Mouse (Mus musculus) limb, embryonic 15.5 days (tissue): Measurements from ENCODE around the gene Rpap1. TPM values are rescaled to one million over a fixed set of nuclear protein-coding genes. Genes with fewer than 3 reads are reported as not detected.

Experiments
- ATAC-seq: fragments of 200-750 bp; cut with Nextera tagmentation; 2 replicates; pipeline ENCODE4 v1.8.0; 2017; ENCODE audit warnings: low read depth, moderate TSS enrichment; ENCODE audit not compliant: insufficient number of reproducible peaks, low FRiP score, low TSS enrichment
- H3K27ac ChIP-seq: fragments of 300-500 bp; sonication (generic); 2 replicates; pipeline ENCODE4 v1.5.1; 2015; ENCODE audit warnings: moderate library complexity, mild to moderate bottlenecking, inconsistent platforms
- H3K27me3 ChIP-seq: fragments of 300-500 bp; sonication (generic); 2 replicates; pipeline ENCODE4 v1.6.1; 2015; ENCODE audit warnings: inconsistent platforms
- H3K36me3 ChIP-seq: fragments of 300-500 bp; sonication (generic); 2 replicates; pipeline ENCODE4 v1.6.1; 2015; ENCODE audit warnings: inconsistent platforms
- H3K4me1 ChIP-seq: fragments of 300-500 bp; sonication (generic); 2 replicates; pipeline ENCODE4 v1.6.1; 2015; ENCODE audit warnings: inconsistent platforms
- H3K4me2 ChIP-seq: fragments of 300-500 bp; sonication (generic); 2 replicates; pipeline ENCODE4 v1.6.1; 2015; ENCODE audit warnings: mild to moderate bottlenecking, inconsistent platforms
- H3K4me3 ChIP-seq: fragments of 300-500 bp; sonication (generic); 2 replicates; pipeline ENCODE4 v1.5.1; 2015; ENCODE audit warnings: mild to moderate bottlenecking, inconsistent platforms
- H3K9ac ChIP-seq: fragments of 300-500 bp; sonication (generic); 2 replicates; pipeline ENCODE4 v1.6.1; 2015; ENCODE audit warnings: inconsistent platforms
- H3K9me3 ChIP-seq: fragments of 300-500 bp; sonication (generic); 2 replicates; pipeline ENCODE4 v1.6.1; 2016; ENCODE audit warnings: inconsistent platforms
- WGBS: fragments of 180-500 bp; shearing (Covaris S2); methylation state at CpG from one replicate; pipeline ENCODE4 v1.1.7; 2015; 5-methylcytosine and 5-hydroxymethylcytosine counted together
- polyA plus RNA-seq: library from polyadenylated mRNA; unstranded; fragments of >200 nt; fragmentation: Nextera tagmentation; extraction: Ambion mirVana; gene quantifications from 2 replicates; pipeline ENCODE4 v1.2.1, GENCODE M21; 2015

The Rpap1 gene
- 22.1 and 22.2 TPM in 2 replicates for polyA plus RNA-seq

DNA sequence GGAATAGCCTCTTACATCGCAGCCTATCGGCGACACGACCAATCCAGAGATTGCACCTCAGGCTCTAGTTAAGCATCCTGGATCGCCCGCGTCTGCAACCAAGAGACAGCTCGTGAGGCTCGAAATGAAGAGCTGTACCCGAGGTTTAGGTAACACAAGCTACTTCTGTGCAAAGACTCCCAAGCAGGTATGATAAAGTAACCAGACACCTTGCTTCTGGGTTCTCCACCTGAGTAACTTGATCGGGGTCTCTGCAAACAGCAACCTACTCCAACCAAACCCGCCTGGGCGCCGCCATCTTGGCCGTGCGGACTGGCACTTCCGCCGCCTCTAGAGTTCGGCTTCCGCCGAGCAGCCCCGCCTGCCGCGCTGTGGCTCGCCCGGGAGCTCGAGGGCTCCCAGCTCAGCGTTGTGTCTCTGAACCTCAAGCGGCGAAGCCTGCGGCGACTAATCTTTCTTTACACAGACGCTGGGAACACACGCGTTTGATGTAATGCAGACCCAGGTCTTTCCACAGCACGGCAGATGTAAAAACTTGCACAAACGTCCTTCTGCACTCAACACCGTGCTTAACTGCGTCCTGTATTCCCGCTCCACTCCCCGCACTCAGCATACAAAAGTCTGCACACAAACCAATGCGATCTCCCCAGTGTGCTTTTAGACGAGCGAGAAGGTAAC lies at the start of gene Rpap1:
Gene Rpap1 (minus strand): TSS at position 332 of the 678 bp plus-strand sequence.
- under 1% methylated on average over 44 of the region's 44 CpGs for WGBS
- Histone ChIP-seq H3K27ac (peak within 1 kb of the TSS; percentile 89), H3K36me3 (peaks cover 19% of the 10 kb centered on the region), H3K9ac (peak within 1 kb of the TSS; percentile 51), H3K4me1 (peaks cover 6% of the 10 kb centered on the region; the same call in 1 of the 2 replicates), H3K4me3 (peak within 1 kb of the TSS; percentile 67), H3K4me2 (peak within 1 kb of the TSS; percentile 75), H3K27me3 (no peaks in the 10 kb centered on the region), H3K9me3 (no peaks in the 10 kb centered on the region)
- peak; percentile 91 for ATAC-seq

DNA sequence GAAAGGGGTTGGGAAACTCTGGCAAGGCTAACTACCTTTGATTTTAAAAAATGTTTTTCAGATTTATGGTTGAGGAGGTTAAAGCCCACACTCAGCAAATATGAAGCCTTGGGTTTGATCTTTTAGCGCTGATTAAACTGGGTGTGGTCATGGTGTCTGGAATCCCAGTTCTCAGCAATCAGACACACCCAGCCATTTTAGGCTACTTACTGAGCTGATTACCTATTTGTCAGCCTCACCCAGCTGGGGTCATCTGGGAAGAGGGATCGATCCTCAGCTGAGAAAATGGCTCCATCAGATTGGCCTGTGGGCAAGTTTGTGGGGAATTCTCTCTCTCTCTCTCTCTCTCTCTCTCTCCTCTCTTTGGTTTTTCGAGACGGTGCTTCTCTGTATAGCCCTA lies 46.9 kb upstream of the Rpap1 start:
- no peak overlapping the region for H3K4me3 ChIP-seq
- WGBS = 83% methylated on average over 4 of the region's 4 CpGs
- no peak for ATAC-seq

DNA sequence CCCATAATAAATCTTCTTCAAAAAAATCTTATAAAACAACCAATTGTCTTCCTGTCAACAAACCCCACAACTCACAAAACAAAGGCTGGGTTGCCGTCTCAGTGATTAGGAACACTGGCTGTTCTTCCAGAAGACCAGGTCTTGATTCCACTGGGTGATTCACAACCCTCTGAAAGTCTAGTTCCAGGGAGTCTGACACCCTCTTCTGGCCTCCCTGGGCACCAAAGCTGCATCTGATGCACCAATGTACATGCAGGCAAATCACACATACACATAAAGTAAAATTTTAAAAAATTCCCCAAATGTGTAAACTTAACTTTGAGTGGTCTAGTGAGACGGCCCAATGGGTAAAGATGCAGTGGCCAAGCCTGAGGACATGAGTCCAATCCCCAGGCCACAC lies 43.2 kb upstream of the Rpap1 start:
- Histone ChIP-seq H3K4me2 (no peak overlapping the region), H3K4me3 (no peak overlapping the region), H3K4me1 (no peaks in the 10 kb centered on the region), H3K36me3 (no peaks in the 10 kb centered on the region), H3K27ac (no peak overlapping the region), H3K9ac (no peak overlapping the region), H3K9me3 (no peaks in the 10 kb centered on the region), H3K27me3 (no peaks in the 10 kb centered on the region)
- 64% methylated on average over 2 of the region's 2 CpGs for WGBS
- ATAC-seq = no peak

More for the DNA sequence above, 46.9 kb upstream of the Rpap1 start:
- Histone ChIP-seq H3K9me3 (no peaks in the 10 kb centered on the region), H3K27ac (no peak overlapping the region), H3K27me3 (no peaks in the 10 kb centered on the region), H3K4me1 (no peaks in the 10 kb centered on the region), H3K4me2 (no peak overlapping the region), H3K36me3 (no peaks in the 10 kb centered on the region), H3K9ac (no peak overlapping the region)

DNA sequence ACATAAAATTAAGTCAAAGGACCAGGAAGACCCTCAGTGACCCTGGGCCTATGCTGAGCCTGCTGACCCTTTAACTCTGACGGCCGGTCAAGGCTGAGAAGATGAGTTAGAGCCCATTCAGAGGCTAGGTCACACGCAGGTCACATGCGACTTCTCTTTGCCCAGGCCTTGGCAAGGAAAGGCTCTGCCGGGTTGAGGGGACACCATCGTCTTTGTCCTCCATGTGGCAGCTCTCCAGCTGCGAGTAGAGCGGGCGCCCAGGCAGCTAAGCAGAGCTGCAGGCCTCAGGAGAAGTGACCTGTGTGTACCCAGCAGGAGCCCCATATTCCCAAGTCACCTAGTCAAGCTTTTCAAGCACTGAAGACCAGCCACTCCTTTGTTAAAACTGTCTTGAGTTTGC lies 33.8 kb upstream of the Rpap1 start:
- Histone ChIP-seq H3K27ac (no peak overlapping the region), H3K4me3 (no peak overlapping the region), H3K9ac (no peak overlapping the region), H3K9me3 (no peaks in the 10 kb centered on the region), H3K4me2 (no peak overlapping the region), H3K36me3 (peaks cover 19% of the 10 kb centered on the region), H3K27me3 (no peaks in the 10 kb centered on the region), H3K4me1 (0 out of 2 replicates have a peak, but pooled peaks cover 3% of the 10 kb centered on the region)
- 85% methylated on average over 9 of the region's 9 CpGs for WGBS
- ATAC-seq = no peak

DNA sequence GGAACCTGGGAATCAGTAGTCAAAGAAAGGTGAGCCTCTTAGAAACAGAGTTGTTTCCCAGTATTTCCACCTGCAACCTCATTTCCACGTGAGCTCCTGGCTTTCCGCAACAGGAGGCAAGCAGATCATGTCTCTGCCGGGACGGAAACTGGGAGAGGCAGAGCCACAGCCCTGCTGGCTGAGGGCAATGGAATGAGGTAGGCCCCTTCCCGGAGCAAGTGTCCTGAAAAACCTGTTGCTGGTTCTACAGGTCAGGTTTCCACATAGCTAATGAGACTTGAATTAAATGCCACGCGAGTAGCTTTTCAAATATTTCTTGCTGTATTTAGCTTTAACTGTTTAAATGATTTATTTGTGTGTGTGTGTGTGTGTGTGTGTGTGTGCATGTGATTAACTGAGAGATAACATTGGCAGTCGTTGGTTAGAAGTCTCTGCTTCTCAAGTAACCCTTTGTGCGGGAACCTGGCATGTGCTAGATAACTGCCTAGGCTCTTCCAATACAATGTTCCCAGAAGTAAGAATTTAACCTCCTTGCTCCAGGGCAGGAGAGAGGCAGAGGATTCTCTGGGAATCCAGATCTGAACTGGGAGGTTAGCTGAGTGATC lies 31.4 kb upstream of the Rpap1 start:
- H3K4me1 ChIP-seq = peaks cover 7% of the 10 kb centered on the region; the same call in 1 of the 2 replicates
- H3K9me3 ChIP-seq = no peaks in the 10 kb centered on the region

DNA sequence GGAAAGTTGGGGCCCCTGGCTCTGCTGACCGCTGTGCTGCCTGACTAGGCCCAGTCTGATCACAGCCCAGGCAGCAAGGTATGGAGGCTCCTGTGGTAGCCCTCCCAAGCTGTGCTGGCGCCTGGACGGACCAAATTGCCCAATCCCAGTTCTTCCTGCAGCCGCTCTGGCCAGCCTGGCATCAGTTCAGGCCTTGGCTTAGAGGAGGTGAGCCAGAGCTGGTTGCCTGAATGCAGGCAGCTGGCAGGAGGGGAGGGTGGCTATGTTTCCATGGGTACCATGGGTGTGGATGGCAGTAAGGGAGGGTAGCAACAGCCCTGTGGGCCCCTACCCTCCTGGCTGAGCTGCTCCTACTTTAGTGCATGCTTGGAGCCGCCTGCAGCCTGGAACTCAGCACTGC lies 29.7 kb upstream of the Rpap1 start:
- no peaks in the 10 kb centered on the region for H3K9me3 ChIP-seq
- H3K9ac ChIP-seq = no peak overlapping the region
- H3K36me3 ChIP-seq = peaks cover 44% of the 10 kb centered on the region
- peaks cover 11% of the 10 kb centered on the region; the same call in 1 of the 2 replicates for H3K4me1 ChIP-seq
- no peaks in the 10 kb centered on the region for H3K27me3 ChIP-seq
- no peak for ATAC-seq
- no peak overlapping the region for H3K4me2 ChIP-seq
- H3K4me3 ChIP-seq = no peak overlapping the region
- 79% methylated on average over 5 of the region's 5 CpGs for WGBS
- no peak overlapping the region for H3K27ac ChIP-seq

More for the DNA sequence above, 31.4 kb upstream of the Rpap1 start:
- Histone ChIP-seq H3K27ac (peak overlapping the region; percentile 47; the same call in 1 of the 2 replicates), H3K9ac (no peak overlapping the region), H3K36me3 (peaks cover 27% of the 10 kb centered on the region), H3K27me3 (no peaks in the 10 kb centered on the region), H3K4me2 (no peak overlapping the region), H3K4me3 (no peak overlapping the region)
- WGBS = 43% methylated on average over 9 of the region's 9 CpGs
- no peak for ATAC-seq

DNA sequence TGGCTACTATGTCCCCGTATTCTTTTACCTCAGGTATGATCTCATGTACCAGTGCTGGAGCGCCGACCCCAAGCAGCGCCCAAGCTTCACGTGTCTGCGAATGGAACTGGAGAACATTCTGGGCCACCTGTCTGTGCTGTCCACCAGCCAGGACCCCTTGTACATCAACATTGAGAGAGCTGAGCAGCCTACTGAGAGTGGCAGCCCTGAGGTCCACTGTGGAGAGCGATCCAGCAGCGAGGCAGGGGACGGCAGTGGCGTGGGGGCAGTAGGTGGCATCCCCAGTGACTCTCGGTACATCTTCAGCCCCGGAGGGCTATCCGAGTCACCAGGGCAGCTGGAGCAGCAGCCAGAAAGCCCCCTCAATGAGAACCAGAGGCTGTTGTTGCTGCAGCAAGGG lies 29.3 kb upstream of the Rpap1 start:
- H3K4me2 ChIP-seq = no peak overlapping the region
- peaks cover 11% of the 10 kb centered on the region; the same call in 1 of the 2 replicates for H3K4me1 ChIP-seq
- no peak for ATAC-seq
- no peaks in the 10 kb centered on the region for H3K9me3 ChIP-seq
- H3K4me3 ChIP-seq = no peak overlapping the region
- peaks cover 48% of the 10 kb centered on the region for H3K36me3 ChIP-seq
- 91% methylated on average over 13 of the region's 13 CpGs for WGBS
- no peak overlapping the region for H3K27ac ChIP-seq
- no peak overlapping the region for H3K9ac ChIP-seq
- H3K27me3 ChIP-seq = no peaks in the 10 kb centered on the region

DNA sequence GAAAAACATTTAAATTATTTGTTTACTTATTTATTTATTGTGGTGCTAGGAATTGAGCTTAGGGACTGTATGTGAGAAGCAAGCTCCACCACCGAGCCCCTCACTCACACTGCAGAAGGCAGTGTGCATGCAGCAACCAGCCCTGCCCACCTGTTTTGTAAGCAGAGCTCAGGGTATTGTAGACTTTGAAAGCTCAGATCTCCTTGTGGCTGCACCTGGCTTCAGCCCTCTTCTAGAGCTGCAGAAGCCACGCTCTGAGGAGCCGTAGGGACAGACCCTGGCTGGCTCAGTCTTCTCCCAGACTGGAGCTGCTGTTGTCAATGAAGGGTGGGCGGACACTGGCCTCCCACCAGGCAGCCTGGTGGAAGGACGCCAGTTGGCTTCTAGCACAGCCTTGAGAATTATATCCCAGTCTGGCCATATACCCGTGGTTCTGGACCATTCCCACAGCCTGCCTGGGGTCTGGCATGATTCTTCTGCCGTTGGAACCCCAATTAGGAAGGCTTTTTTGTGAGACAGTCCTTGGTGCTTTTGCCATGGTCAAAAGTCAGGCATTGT lies 27.1 kb upstream of the Rpap1 start:
- no peak for ATAC-seq
- Histone ChIP-seq H3K36me3 (peaks cover 69% of the 10 kb centered on the region), H3K4me3 (no peak overlapping the region), H3K27me3 (no peaks in the 10 kb centered on the region), H3K4me2 (no peak overlapping the region), H3K4me1 (peaks cover 11% of the 10 kb centered on the region; the same call in 1 of the 2 replicates), H3K9me3 (no peaks in the 10 kb centered on the region), H3K9ac (no peak overlapping the region), H3K27ac (peak overlapping the region; percentile 23; the same call in 1 of the 2 replicates)
- WGBS = 30% methylated on average over 7 of the region's 7 CpGs

DNA sequence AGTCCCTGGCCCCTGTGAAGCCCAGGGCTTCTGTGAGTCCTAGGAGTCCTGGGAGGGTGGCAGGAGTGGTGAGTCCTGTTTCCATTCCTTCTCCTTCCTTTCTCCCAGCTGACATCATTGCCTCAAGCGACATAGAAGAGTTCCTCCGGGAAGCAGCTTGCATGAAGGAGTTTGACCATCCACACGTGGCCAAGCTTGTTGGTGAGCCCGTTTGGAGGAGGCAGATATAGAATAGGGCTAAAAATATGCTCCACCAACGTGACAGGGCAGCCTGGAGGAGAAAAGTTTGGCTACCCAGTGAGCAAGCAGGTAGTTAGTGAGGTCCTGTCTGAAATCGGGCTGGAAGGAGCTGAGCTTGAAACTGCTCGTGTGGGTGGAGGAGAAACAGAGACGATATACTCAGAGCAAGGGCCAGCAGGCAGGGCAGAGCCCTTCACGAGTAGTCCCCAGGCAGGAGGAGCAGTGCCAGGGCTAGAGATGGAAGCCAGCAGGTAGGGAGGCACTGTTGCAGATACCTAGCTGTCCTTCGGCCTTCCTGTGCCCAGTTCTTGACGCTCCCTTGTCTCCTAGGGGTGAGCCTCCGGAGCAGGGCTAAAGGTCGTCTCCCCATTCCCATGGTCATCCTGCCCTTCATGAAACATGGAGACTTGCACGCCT lies 24.3 kb upstream of the Rpap1 start:
- H3K27me3 ChIP-seq = no peaks in the 10 kb centered on the region
- ATAC-seq = no peak
- WGBS = 85% methylated on average over 14 of the region's 14 CpGs
- no peaks in the 10 kb centered on the region for H3K9me3 ChIP-seq
- H3K4me3 ChIP-seq = no peak overlapping the region
- no peak overlapping the region for H3K9ac ChIP-seq
- peaks cover 83% of the 10 kb centered on the region for H3K36me3 ChIP-seq
- H3K4me2 ChIP-seq = no peak overlapping the region
- H3K27ac ChIP-seq = no peak overlapping the region
- peaks cover 9% of the 10 kb centered on the region; the same call in 1 of the 2 replicates for H3K4me1 ChIP-seq

DNA sequence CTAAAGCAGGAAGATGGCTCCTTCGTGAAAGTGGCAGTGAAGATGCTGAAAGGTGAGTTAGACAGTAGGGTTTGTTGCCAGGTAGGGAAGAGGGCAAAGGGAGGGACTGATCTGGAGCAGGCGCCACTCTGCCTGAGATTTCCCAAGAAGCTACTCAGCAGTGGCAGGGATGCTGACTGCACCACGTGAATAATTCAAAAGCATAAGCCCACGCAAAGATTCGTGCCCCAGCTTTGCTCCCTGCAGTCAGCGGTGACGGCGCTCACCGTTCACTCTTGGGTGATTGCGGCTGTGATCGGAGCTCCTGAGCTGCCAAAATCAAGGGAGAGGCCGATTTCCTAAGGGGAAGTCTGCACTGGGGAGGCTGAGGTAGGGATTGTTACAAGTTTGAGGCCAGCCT lies 23.6 kb upstream of the Rpap1 start:
- no peak overlapping the region for H3K9ac ChIP-seq
- no peak overlapping the region for H3K4me2 ChIP-seq
- H3K9me3 ChIP-seq = no peaks in the 10 kb centered on the region
- H3K27me3 ChIP-seq = no peaks in the 10 kb centered on the region
- H3K36me3 ChIP-seq = peaks cover 84% of the 10 kb centered on the region
- ATAC-seq = no peak
- 82% methylated on average over 12 of the region's 12 CpGs for WGBS
- no peak overlapping the region for H3K4me3 ChIP-seq
- H3K27ac ChIP-seq = no peak overlapping the region
- peaks cover 9% of the 10 kb centered on the region; the same call in 1 of the 2 replicates for H3K4me1 ChIP-seq

DNA sequence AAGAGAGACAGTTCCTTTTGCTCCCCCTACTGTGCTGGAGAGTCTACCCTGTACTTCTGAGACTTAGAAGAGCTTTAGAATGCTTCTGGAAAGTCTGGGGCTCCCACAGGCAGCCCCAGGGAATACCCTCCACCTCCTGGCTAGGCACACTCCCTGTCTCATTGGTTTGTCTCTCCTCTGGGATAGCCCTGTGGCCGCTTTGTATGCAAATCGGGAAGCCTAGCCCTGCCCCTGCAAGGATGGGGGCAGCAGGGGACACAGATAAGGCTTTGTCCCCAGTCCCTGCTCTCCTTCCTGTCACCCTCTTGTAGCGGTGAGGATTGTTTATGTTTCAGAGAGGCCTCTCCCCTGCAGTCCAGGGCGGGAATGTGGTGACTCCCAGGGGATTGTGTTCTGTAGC lies 21.5 kb upstream of the Rpap1 start:
- Histone ChIP-seq H3K4me2 (no peak overlapping the region), H3K27me3 (no peaks in the 10 kb centered on the region), H3K4me3 (no peak overlapping the region), H3K36me3 (peaks cover 96% of the 10 kb centered on the region), H3K4me1 (peaks cover 12% of the 10 kb centered on the region; the same call in 1 of the 2 replicates), H3K9me3 (no peaks in the 10 kb centered on the region), H3K9ac (no peak overlapping the region), H3K27ac (no peak overlapping the region)
- no peak for ATAC-seq
- WGBS = 56% methylated on average over 4 of the region's 4 CpGs

DNA sequence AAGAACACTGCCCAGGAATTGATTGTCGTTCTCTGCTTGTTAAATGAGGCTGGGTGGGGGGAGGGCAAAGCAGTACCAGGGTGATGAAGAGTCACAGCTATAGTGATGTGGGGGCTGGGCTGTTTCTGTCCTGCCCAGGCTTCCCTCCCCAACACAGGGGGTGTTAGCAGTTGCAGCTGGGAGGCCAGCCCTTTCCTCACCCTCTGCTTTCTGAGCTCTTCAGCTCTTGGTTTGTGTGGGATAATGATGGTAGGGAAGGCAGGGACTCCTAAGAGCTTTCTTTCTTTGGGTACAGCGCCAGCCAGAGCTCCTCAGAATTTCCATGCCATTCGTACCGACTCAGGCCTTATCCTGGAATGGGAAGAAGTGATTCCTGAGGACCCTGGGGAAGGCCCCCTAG lies 21.1 kb upstream of the Rpap1 start:
- peaks cover 95% of the 10 kb centered on the region for H3K36me3 ChIP-seq
- 26% methylated on average over 4 of the region's 4 CpGs for WGBS

More for the DNA sequence above, 21.1 kb upstream of the Rpap1 start:
- H3K4me3 ChIP-seq = no peak overlapping the region
- no peak overlapping the region for H3K9ac ChIP-seq
- no peaks in the 10 kb centered on the region for H3K9me3 ChIP-seq
- no peaks in the 10 kb centered on the region for H3K27me3 ChIP-seq
- ATAC-seq = no peak
- H3K27ac ChIP-seq = no peak overlapping the region
- H3K4me1 ChIP-seq = peaks cover 13% of the 10 kb centered on the region
- no peak overlapping the region for H3K4me2 ChIP-seq
